Mouse (Mus musculus) lung, postnatal 25 days (tissue): Measurements from ENCODE around the gene Npas1.

Experiments
- DNase-seq: peaks from one replicate; pipeline ENCODE4 v3.0.0; 2022; ENCODE audit warnings: low spot score

Npas1 gene

GRCm38 (mm10) chr7:16477628-16478027 is at the start of gene Npas1:
TSS of gene Npas1 (minus strand) at chr7:16477728.
- no peak for DNase-seq

DNA sequence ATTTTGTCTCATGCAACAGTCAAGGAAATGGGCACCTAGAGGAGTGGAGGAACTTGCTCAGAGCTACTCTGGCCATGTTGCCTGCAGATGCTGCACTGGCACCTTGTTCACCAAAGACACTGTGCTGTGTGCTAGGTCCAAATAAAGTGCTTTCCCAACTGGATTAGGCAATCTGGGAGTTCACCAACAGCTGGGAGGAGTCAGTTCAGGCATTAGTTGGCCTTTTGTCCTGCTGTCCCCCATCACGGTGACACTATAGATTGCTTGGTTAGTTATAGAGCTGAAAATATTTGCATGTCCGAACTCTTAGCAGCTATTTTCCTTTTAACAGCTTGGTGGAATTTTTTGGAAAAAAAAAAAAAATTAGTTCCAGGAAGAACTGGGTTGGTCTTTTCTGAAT is 48.5 kb upstream of the Npas1 start:
- peak; percentile 27 for DNase-seq

- no peak for DNase-seq
These were observed 47.9 kb upstream of the Npas1 start for GRCm38 (mm10) chr7:16525448-16525847.

DNA sequence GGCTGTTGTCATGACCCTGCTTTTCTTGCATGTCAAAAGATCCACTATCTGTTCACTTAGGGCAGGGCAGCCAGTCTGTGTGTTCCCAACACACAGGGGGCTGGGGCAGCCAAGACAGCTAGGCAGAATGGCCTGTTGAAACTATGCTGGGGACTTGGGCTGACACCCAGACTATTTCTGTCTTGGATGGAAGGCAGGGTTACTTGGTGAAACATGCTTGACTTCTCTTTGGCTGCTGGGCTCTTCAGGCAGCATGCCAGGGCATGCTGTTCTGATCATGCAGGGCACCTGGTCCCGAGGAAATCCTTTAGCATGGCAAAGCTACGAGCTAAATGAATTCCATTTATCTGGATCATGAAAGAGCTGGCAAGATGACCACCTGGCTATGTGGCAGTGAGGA is 46.8 kb upstream of the Npas1 start:
- no peak for DNase-seq

DNA sequence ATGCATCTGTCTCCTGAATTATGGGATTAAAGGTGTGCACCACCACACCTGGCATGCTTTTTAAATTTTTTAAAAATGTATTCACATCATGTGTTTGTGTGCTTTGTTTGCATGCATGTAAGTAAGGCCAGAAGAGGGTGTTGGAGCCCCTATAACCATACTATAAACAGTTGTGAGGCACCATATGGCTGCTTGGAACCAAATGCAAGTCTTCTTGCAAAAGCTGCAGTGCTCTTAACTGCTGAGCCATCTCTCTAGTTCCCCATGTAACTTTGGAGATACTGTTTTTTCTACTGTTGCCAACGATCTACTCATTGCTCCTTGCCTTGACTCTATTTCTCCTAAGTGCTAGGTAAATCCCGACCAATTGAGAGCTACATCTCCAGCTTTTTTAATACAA is 41.8 kb upstream of the Npas1 start:
- no peak for DNase-seq

DNA sequence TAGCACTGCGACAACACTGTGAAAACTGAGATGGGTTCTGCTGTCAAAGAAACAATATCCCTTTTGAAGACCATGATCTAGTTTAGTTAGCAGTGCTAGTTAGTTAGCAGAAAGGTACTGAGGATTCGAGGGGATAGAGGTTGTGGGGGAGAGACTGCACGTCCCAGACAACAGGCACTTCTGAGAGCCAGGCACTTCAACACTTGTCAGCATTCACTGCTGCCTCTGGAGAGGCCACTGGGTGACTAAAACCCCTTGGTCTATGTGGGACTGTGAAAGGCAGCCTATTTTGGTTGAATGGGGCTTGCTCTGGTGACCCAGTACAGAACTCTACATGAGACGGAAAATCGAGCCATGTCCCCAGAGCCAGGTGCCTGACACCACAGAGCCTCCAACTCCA is 39.7 kb upstream of the Npas1 start:
- DNase-seq = no peak

DNA sequence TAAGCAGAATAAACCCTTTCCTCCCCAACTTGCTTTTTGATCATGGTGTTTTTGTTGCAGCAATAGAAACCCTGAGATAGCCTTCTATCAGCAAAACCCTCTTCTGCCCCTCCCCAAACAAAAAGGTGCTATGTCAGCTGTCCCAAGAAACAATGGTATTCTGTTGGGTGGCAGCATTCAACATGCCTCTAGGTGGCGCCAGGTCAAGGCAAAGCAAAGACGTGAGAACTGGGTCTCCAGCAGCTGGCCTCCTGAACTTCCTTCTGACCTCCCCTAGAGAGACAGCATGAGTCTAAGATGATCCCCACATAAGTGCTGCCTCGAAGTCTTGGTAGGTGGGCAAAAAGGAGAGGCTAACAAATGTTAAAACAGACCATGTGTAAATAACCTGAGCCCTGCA is 29.8 kb upstream of the Npas1 start:
- DNase-seq = peak; percentile 64

- no peak for DNase-seq
These were observed 27.7 kb upstream of the Npas1 start for GRCm38 (mm10) chr7:16505226-16505593.

DNA sequence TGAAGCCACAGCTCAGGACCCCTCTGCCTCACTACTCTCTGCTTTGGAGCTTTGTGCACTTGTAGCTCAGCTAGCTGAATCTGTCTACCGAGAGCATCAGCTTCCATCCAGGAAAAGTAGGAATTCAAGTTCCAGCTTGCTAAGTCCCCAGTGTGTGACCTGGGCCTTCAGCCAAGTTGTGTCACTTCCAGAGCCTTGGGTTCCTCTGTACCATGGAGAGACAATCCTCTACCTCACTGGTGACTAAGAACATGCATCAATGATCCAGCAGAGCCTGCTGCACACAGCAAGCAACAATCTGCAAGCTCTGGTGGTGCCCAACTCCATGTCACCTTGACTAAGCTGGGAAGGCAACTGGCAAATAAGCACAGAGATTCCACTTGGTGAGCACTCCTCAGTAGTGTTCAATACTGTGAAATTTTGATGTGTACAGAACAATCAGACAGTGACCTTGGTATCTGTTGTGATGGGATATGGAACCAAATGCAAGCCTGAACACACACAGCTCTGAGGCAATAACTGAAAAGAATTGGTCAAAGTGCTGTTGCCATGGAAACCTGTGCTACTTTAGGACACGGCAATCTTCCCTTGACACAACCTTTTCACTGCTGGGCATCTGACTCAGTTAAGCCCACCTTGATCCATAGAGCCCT is 27.2 kb upstream of the Npas1 start:
- DNase-seq = no peak

GRCm38 (mm10) chr7:16501571-16501970 is 24.0 kb upstream of the Npas1 start:
- no peak for DNase-seq

GRCm38 (mm10) chr7:16499671-16500104 is 22.2 kb upstream of the Npas1 start:
- DNase-seq = no peak

GRCm38 (mm10) chr7:16496260-16496659 is 18.7 kb upstream of the Npas1 start:
- no peak for DNase-seq

DNA sequence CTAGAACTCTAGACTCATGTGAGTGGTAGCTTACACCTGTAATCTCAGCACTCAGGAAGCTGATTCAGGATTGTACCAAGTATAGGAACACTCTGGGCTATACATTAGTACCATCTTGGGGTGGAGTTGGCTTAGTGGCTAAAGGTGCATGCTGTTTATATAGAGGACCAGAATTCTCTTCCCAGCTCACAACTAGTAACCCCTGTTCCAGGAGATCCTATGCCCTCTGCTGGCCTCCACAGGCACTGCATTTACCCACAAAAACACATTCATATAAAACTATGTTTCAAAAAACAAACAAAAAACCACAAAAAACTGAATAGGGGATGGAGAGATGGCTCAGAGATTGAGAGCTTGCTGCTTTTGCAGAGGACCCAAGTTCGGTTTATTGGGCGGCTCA is 15.8 kb upstream of the Npas1 start:
- peak; percentile 37 for DNase-seq

GRCm38 (mm10) chr7:16492211-16492610 is 14.7 kb upstream of the Npas1 start:
- DNase-seq = no peak

DNA sequence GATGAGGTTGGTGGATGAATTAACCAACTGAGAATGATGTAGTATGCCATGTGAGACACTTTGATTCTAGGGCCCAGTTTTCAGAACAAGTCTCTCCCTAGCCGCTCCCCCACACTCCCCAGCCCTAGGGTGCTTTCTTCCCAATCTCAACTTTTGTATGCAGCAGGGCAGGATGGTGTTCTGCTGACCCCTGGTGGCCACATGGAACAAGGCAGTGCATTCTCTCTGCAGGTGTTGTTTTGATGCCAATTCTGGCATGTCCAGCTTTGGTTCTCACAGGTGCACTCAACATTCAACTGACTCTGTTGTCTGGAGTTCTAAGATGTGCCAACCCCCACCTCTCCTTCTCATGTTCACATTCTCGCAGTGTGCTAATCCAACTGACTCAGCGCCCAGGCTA is 14.2 kb upstream of the Npas1 start:
- peak; percentile 65 for DNase-seq

DNA sequence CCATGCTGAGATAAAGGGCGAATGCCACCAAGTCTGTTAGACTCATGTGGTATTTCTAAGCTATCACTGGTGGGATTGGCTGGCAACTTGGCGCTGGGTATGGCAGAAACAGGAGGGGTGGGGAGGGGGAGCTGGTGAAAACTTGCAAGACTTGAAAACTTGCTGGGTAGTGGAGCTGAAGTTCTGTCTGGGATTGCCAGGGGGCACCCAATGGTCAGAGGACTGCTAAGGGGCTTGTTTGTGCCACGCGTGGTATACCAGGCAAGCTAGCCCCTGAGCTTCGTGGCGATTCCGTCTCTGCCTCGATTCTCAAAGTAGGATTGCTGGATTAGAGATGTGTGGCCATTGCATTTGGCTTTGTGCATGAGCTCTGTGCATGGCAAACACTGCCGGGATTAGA is 12.4 kb upstream of the Npas1 start:
- no peak for DNase-seq

DNA sequence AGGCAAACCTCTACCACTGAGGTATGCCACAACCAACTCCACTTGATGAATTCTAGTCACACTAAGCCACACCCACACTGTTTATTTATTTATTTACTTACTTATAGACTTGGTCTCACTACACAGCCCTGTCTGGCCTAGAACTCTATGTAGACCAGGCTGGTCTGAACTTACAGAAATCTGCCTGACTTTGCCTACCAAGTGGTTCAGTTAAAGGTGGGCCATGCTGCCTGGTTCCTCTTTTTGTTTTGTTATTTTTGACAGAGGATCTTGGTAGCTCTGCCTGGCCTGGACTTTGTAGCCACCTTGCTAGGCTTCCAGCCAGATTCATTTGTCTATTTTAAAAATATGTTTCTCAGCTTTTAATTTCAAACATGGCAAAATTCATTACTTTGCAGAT is 11.3 kb upstream of the Npas1 start:
- DNase-seq = no peak

GRCm38 (mm10) chr7:16476600-16476989 is 933 bp downstream of the Npas1 start:
- DNase-seq = no peak

- DNase-seq = no peak
These were observed 1.5 kb downstream of the Npas1 start for GRCm38 (mm10) chr7:16475764-16476599.

GRCm38 (mm10) chr7:16475321-16475720 is 2.2 kb downstream of the Npas1 start:
- DNase-seq = no peak

DNA sequence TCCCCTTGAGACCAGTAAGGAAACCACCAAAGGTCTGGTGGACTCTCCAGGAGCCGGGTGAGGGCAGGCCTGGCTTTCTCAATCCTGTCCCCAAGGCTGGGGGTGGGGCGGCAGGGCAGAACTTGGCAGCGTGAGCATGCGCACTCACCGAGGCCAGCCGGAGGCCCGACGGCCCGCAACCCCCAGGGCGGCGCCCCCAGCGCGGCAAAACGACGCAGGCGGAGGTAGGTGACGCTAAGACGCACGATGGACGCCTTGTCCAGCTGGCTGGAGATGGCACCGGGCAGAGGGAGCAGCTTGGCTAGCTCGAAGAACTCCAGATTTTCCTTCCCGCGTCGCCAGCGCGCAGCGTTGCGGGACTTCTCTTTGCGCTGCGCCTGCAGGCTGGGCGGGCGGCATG is 3.1 kb downstream of the Npas1 start:
- DNase-seq = no peak

- DNase-seq = no peak
These were observed 3.7 kb downstream of the Npas1 start for GRCm38 (mm10) chr7:16473847-16474246.

GRCm38 (mm10) chr7:16472116-16472709 is 5.3 kb downstream of the Npas1 start:
- DNase-seq = no peak
